Mouse (Mus musculus) myocyte (in vitro differentiated cells): ENCODE measurements around the gene Spef1.

Experiments used
- CEBPB ChIP-seq: IDR thresholded peaks from 2 replicates; pipeline ENCODE4 v1.6.1; 2011; ENCODE audit warnings: mild to moderate bottlenecking, moderate library complexity; ENCODE audit not compliant: poor library complexity, insufficient read depth, severe bottlenecking
- E2F4 ChIP-seq: IDR thresholded peaks from one replicate; pipeline ENCODE4 v1.6.1; 2011; ENCODE audit warnings: mild to moderate bottlenecking, control low read depth, moderate library complexity; ENCODE audit not compliant: insufficient read depth
- MAX ChIP-seq: IDR thresholded peaks from one replicate; pipeline ENCODE4 v1.6.1; 2011; ENCODE audit warnings: low read depth, mild to moderate bottlenecking, control low read depth
- MYOD1 ChIP-seq, 3 experiments: IDR thresholded peaks; one replicate each; pipeline ENCODE4 v1.6.1; 2011; ENCODE audit warnings: control low read depth in 2 of 3, low read depth in 2 of 3, mild to moderate bottlenecking in 2 of 3, moderate library complexity in 1 of 3; ENCODE audit not compliant: insufficient read length in 2 of 3, control insufficient read depth in 1 of 3
- MYOG ChIP-seq, 3 experiments: IDR thresholded peaks; one replicate each; pipeline ENCODE4 v1.6.1; 2011; ENCODE audit warnings: control low read depth in 2 of 3, low read depth in 2 of 3, mild to moderate bottlenecking in 2 of 3; ENCODE audit not compliant: insufficient read length in 2 of 3, control insufficient read depth in 1 of 3, insufficient read depth in 1 of 3
- POLR2A ChIP-seq: IDR thresholded peaks from one replicate; pipeline ENCODE4 v1.6.1; 2011; ENCODE audit warnings: low read depth, mild to moderate bottlenecking, control low read depth, moderate library complexity; ENCODE audit not compliant: insufficient read length
- POLR2AphosphoS2 ChIP-seq: IDR thresholded peaks from one replicate; pipeline ENCODE4 v1.6.1; 2011; ENCODE audit warnings: low read depth, control low read depth; ENCODE audit not compliant: insufficient read length
- REST ChIP-seq: IDR thresholded peaks from one replicate; pipeline ENCODE4 v1.6.1; 2011; ENCODE audit warnings: mild to moderate bottlenecking, control low read depth, moderate library complexity; ENCODE audit not compliant: insufficient read depth, insufficient read length
- SRF ChIP-seq: IDR thresholded peaks from one replicate; pipeline ENCODE4 v1.6.1; 2011; ENCODE audit warnings: low read depth; ENCODE audit not compliant: control insufficient read depth, insufficient read length
- TCF12 ChIP-seq: IDR thresholded peaks from one replicate; pipeline ENCODE4 v1.6.1; 2011; ENCODE audit warnings: mild to moderate bottlenecking, control low read depth; ENCODE audit not compliant: poor library complexity, insufficient read depth, severe bottlenecking
- USF1 ChIP-seq: IDR thresholded peaks from one replicate; pipeline ENCODE4 v1.6.1; 2011; ENCODE audit warnings: low read depth, mild to moderate bottlenecking, control low read depth, moderate library complexity

GRCm38 (mm10) chr2:131138296-131138695 lies 48.8 kb downstream of the Spef1 start:
- TF ChIP-seq POLR2A = no peak
- no peak for TF ChIP-seq MYOG (IDR thresholded peaks at IDR 0.05; ENCODE audit: control insufficient read depth in 1 of 3, insufficient read depth in 1 of 3, insufficient read length in 2 of 3, low read depth in 2 of 3)
- TF ChIP-seq TCF12 = no peak
- TF ChIP-seq USF1 = no peak
- TF ChIP-seq MYOD1 (IDR thresholded peaks at IDR 0.05; ENCODE audit: control insufficient read depth in 1 of 3, insufficient read length in 2 of 3, low read depth in 2 of 3) = no peak
- TF ChIP-seq MAX = no peak
- no peak for TF ChIP-seq POLR2AphosphoS2
- TF ChIP-seq CEBPB = no peak
- no peak for TF ChIP-seq SRF
- no peak for TF ChIP-seq E2F4
- no peak for TF ChIP-seq REST
